Mouse (Mus musculus) spleen, adult 12 weeks (tissue): Measurements from ENCODE around the gene Ccna1.

Experiments used
- DNase-seq: peaks from one replicate; pipeline ENCODE4 v3.0.0; 2022; ENCODE audit warnings: low spot score

The Ccna1 gene

DNA sequence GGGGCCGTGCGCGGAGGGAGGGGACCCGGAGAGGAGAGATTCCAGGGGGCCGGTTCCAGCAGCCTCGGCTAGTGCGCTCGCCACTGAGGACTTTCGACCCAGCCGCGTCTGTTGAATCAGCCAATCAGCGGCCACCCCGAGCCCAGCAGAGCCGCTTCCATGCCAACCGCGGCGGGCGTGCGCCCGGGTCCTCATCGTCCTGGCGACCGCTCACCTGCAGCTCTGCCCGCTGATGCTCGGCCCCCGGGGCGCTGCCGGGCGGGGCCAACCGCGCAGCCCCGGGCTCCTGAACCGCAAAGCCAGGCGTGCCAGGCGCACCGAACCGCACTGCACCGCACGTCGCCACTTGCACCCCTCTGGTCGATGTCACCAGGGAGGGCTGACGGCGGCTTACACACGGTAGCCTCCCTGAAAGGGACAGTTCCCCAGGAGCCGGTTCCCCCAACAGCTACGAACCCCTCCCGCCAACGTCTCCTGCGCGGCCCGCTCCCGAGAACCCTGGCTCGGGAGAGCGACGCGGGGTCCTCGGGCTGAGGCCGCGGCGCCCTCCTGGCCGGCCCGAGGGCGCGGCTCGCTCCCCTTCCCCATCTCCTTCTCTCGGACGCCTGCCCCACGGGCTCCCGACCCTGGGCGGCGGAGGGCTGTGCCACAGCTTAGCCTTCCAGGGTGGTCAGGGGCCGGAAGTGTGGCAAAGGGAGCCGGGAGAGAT is at the start of gene Ccna1:
TSS of gene Ccna1 (minus strand) at position 464 of the 709 bp plus-strand sequence.
- no peak for DNase-seq

DNA sequence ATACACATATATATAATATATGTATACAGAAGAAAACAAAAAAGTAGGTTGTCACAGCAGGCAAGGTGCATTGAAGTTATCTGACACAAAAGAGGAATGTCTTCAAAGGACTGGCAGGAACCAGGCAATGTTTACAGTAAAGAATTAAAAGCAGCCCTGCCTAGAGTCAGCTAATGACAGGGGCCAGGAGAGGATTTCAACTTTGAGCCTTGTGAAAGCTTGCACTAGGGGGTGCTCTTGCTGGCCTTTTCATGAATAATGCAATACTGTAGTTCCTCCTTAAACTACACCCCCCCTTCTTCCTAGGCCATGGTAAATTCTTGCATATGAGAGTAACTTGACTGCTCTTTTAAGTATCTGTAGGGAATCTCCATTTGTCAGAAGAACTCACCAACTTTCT is 45.8 kb upstream of the Ccna1 start:
- no peak for DNase-seq

DNA sequence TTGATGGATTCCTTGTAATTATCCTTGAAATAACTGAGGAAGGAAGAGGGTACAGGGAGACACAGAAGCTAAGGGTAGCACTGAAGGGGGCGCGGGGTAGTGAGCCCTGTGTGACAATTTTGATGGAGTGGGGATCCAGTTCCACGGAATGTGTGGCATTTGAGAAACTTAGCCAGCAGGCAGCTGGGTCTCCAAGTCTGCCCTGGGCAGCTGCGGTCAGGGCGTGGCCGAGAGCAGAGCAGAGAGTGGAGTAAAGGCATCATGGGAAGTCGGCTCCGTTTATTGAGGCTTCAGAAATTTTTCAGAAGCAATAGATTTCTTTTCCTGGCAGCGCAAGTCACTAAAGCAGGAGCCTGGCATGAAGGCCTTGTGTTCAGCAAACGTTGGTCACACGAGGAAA is 43.7 kb upstream of the Ccna1 start:
- no peak for DNase-seq

DNA sequence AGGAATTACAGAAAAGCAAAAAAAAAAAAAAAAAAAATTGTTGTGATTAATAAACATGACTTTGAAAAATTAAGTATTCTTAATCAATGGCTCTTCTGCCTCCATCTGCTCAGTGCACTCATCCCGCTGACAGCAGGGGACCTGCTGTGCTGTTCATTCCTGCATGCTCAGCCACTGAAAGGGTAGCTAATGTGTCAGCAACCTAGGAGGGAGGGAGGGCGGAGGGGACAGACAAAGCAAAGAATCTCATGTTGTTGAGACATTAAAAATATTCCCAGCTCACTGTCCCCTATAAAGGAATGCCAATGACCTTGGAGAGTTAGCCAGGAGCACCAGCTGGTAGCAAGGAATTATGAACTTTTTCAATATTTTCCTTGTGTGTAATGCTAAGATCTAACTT is 42.7 kb upstream of the Ccna1 start:
- no peak for DNase-seq

DNA sequence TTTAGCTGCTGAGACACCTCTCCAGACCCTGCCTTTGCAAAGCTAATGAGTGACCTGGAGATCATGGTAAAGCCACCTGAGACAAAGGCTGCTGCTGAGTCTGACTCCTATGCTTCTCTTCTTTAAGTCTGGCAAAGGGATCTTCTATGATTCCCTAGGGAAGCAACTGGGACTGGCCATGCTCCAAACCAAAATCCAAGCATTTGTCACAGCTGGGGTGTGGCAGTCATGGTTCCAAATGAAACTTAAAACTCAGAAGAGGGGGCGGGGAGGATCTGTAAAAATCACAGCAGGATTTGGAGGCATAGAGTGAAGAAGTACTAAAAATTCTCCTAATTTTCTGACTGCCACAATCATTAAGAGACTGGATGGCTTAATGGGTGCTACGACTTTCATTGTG is 41.9 kb upstream of the Ccna1 start:
- no peak for DNase-seq

DNA sequence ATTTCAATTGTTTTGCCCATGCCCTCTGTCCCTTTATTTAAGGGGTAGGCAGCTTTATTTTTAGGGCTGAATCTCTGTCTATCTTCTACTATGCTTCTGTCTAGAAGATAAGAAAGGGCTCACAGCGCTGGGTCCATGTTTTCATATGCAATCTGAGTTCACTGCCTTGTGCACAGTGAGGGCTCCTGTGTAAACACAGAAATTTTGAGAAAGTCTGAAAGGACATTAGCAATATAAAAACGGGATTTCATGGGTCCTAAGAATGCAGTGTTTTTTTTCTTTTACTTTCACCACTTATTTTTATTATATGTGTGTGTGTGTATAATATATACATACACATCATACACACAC is 41.3 kb upstream of the Ccna1 start:
- DNase-seq = no peak

DNA sequence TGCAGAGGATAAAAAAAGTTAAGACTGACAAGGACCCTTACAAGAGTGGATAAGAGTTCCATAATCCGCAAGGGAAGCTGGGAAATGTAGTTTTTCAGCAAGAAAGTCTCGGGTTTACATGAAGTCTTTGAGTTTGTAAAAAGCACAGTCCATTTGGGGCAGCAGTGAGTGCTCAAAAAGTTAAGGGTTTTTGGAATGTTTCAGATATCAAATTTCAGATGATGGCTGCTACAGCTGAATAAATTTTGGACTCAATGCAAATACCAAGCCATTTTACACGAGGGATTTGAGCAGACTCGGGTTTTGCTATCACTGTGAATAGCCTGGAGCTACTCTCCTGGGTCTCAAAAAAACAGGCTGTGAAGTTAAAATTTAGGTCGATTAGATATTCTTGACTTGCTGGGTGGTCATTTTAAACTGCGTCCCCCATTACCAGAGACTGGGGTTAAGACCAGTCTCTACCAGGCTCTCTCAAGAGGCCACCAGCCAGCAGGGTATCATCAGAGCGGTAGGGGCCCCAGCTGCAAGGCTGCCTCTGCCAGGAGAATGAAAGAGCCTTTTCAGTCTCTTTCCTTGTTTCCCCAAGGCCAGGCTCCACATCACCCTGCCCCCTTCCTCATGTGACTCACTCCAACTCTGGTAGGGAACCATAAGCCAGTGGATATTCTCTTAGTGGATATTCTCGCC is 40.8 kb upstream of the Ccna1 start:
- DNase-seq = no peak

DNA sequence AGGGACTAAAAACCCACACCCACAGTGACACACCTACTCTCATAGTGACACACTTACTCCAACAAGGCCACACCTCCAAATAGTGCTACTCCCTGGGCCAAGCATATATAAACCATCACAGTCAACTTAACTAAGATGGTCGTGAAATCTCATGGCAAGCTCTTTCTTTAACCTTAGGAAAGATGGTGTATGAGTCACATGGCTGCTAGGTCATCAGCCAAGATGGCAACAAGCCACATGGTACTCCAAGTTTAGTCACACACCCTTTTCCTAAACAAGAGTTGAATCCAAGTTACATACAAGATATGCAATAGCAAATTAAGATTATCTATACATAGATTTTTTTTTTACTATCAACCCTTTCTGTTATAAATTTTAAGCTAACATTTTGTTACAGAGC is 37.9 kb upstream of the Ccna1 start:
- no peak for DNase-seq

DNA sequence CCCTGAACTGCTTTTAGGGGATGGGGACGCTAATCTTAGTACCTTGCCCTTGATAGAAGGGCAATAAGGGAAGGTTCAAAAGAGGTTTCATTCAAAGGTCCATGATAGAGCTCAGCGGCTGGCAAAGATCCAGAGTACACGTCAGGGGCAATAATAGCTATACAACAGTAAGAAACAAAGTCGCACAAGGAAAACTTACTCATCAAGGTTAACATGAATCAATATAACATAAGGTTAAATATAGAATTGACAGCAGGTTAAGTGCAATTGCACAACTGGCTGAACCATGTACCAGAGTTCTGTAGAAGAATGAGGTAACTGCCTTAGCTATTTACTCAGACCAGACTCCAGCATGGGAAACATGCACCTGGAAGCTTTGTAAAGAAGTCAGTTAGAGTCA is 34.0 kb upstream of the Ccna1 start:
- no peak for DNase-seq

DNA sequence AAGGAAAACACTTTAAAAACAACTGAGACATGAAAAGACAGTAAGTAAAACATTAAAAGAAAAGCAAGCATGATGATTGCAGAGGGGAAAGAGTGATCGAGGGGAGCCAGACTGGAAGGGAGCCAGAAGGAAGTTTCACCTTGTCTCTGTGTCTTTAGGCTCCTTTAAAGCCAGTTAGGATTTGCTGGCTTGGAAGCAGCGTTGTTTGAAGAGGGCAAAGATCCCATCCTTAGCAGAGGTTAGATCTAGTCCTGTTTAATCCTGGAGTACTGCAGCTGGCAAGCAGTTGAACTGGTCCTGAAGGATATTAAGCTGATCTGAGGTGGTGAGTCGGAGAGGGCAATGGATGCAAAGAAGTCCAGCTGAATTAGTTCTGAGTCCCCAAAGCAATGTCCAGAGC is 33.5 kb upstream of the Ccna1 start:
- DNase-seq = no peak

DNA sequence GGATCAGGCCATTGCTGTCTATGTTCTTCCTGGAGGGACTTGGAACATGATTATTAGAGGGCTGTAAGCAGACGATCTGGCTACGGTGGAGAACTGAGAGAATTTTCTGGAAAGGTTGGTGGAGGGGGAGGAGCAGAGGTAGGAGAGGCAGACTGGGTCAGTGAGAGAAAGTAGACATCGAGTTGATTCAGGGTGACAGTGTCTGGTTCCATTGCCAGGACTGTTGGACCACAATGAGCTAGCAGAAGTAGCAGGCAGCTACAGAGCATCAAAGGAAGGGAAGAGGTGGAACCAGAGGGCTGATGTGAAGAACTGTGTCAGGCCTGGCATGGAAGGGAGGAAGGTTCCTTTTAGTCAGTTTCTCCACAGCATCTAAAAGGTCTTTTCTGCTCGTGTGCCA is 33.1 kb upstream of the Ccna1 start:
- no peak for DNase-seq

DNA sequence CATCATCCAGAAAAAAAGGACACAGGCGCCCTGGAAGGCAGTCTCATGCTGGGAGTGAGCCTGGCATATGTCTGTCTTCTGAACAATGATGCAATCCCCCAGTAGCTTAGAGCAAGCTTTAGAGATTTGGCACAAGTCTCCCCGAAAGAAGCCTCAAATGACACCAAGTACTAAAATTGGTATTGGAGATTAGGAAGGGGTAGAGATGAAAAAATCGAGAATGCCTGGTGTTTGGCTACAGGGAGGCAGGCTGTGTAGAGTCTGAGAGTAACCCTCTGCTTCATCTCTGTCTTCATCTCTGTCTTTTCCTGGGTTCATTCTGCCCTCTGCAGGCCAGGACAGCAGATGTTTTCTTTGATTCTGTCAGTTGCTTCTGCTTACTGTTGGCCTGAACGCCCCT is 32.1 kb upstream of the Ccna1 start:
- DNase-seq = no peak

DNA sequence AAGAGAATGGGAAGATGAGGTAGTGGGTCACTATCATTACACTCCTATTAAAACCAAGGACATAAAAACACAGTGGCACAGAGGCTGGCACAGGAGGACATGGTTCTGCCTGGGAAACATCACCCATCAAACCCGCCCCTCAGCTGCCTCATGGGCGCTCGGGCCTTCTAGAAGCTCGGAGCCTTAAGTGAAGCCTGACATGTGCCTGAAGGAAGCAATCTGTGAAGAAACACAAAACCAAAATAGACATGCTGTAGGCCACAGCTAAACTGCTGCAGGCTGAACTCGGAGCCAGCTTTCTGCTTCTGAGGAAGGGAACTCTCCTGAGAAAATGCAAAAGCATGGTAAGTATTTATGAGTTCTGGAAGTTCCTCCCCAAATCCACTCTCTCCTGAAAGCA is 31.6 kb upstream of the Ccna1 start:
- DNase-seq = no peak

DNA sequence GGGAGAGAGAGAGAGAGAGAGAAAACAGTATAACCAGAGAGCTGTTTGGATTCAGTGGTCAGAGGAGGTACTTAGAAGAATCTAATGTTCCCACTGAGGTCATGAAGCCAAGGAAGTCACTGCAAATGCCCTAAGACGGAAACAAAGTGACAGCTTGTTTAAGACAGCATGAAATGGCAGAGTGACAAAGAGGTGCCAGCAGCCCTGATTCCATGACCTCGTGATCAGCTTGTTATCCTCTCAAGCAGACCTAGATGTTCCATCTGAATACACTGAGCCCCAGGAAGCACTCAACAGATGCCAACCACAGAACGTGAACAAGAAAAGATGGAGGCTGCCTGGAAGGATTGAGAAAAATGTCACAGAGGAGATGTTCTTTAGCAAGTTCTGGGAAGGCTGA is 30.4 kb upstream of the Ccna1 start:
- no peak for DNase-seq

DNA sequence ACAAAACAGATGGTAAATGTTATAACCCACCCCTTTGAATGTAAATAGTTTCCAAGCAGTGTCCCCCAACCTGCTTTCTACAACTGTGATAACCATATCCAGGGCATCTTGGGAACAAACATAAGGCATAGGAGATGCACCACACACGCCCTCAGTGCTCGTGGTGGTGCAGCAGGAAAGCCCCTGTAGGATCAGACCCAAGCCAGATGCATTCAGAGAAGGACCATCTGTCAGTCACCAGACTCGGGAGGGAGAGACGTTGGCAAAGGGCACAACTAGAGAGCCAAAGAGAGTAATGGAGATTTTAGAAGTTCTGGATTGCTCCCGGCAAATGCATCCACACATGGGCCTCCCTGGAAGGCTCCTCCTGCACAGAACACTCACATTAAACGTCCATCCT is 29.5 kb upstream of the Ccna1 start:
- no peak for DNase-seq

DNA sequence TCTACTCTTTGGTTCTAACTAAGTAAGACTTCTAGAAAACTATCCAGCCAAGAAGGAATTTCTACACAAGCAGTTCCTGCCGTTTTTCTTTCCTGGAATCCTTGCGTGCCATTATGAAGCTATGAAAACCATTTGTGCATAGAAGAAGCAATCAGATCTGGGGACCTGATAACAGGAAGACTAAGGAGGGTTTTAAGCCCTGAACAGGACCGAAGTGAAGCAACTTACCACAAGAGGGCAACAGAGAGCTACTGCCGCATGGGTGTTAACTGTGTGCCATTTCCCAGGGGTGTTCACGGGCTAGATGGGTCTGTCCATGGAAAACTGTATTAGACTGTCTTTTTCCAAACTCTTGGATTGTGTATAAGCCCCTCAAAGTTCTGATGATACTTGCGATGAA is 24.8 kb upstream of the Ccna1 start:
- DNase-seq = no peak

DNA sequence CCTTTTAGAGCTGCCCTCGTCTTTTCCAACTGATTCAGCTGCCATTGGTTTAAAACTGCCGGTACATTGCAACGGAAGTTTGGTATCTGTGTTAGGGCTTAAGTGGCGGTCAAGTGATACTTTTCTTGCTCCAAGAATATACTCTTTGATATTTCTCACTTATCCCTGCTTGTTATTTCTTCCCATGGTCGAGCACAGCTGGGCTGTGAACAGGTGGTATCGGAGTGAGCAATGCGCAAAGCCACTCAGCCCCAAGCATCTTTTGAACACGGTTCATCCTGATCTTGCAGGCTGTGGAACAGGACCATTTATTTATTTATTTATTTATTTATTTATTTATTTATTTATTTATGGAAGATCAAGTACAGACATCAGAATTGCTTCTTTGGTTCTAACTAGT is 24.3 kb upstream of the Ccna1 start:
- DNase-seq = no peak

DNA sequence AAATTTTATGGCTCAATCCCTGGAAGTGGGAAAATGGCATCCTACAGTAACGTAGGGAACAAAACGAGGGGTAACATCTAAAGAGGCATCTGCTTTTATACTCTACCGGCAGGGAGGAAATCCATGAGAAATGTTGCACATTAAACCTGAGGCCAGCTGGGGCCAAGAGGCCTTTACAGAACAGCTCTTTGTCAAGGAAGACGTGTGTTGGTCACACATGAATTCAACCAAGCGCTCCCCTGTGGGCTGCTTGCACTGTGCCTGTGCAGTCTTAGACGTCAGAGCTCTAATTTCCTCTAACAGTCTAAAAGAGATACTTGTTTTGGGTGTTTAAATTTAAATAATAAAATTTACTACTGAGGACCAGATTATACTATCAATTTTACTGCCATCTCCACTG is 22.9 kb upstream of the Ccna1 start:
- DNase-seq = no peak

DNA sequence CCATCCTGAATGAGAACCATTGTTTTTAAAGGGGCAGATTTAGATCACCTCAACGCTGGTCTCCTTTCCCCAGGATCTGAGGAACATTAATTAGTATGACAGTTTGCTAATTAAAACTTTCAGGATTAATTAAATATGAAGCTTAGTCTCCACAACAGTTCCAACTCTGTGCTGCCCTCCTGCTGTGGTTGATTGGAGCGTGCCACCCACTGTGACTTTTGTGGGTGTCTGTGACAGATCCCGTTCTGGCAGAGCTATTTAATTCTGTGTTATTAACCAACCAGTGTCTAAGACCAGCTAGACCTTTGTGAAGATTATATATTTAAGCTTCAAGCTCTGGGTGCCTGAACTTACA is 20.0 kb upstream of the Ccna1 start:
- no peak for DNase-seq

DNA sequence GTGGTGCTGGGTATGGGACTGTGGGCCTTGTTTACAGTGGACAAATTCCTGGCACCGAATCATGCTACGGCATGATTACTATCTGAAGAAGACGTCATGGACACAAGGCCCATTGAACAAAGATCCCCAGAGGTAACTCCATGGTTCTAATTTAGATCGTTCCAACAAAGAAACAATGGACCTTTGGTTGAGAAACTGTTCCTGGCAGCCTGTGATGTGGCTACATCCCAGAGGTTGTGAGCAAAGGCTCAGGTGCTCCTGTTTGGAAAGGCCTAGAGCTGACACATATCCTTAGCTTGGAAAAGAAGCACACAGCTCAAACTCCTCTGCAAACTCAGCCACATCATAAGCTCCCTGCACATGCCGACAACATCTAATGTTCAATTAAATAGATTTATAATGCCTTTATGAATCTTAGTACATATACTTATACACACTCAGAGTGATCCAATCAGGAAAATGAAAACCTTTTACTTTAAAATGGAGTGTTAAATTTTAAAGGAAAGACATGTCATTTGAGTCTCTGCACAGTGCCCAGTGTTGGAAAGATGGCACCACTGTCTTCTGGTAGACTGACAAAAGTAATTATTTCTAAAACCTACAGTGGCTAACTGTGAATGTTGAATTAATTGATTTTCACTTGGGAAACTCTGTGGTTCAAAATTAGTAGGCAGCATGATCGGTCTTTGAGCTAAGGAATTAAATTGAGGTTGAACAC is 19.4 kb upstream of the Ccna1 start:
- DNase-seq = no peak

DNA sequence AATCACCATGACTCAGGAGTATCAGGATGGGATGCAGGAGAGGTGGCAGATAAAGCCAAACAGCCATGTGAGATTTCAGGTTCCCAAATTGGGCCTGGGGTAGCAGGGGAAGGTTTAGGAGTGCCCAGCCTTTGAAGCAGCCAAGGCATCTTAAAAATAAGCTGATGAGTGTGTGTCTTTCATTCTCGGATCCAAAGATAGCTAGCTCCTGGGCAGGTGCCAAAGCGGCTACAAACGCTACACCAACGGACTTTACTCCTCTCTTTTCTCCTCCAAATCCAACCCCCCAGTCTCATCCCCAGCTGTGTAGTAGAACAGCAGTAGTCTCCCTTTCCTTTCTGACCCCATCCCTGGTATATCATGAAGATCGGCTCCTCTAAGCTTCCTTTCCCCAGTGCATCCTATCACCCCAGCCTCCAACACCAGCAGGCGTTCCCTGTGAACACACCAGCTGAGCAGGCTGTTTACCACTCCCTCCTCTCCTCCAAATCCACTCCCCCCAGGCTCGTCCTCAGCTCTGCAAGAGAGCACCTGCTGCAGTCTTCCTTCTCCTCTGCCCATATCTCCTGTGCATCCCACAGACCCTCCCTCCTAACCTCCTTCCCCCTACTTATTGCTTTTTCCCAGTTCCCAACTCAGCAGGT is 12.6 kb upstream of the Ccna1 start:
- DNase-seq = no peak

DNA sequence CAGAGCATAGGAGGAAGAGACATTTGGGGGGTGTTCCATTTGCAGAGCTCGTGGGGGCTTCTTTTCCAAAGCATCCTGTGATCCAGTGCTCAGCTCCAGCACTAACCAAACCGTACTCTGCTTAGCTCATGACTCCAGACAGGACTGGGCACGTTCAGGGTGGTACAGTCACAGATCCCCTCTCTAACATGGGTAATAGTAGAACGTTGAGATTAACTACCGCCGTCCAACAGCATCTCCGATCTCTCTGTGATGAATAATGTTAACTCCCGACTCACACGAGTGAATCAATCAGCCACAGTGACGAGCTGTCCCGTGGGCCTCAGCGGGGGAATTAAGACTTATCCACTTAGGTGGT is 11.3 kb upstream of the Ccna1 start:
- no peak for DNase-seq
